Mouse (Mus musculus): ENCODE data around the gene Sumo1.

GRCm38 (mm10) chr1:59633056-59633455 lies 37.6 kb downstream of the Sumo1 start:
- TF ChIP-seq EP300 (IDR thresholded peaks at IDR 0.05; ENCODE audit: low read depth) = no peak
- no peak for TF ChIP-seq CTCF (IDR thresholded peaks at IDR 0.05; ENCODE audit: low read depth)
